Mouse (Mus musculus): ENCODE measurements at regions not wholly inside any gene's neighbourhood (a gene's known extent, or its start where the extent isn't known, plus 50 kb on each side); places are given as distances from the start of the nearest gene placed in this dataset.

DNA sequence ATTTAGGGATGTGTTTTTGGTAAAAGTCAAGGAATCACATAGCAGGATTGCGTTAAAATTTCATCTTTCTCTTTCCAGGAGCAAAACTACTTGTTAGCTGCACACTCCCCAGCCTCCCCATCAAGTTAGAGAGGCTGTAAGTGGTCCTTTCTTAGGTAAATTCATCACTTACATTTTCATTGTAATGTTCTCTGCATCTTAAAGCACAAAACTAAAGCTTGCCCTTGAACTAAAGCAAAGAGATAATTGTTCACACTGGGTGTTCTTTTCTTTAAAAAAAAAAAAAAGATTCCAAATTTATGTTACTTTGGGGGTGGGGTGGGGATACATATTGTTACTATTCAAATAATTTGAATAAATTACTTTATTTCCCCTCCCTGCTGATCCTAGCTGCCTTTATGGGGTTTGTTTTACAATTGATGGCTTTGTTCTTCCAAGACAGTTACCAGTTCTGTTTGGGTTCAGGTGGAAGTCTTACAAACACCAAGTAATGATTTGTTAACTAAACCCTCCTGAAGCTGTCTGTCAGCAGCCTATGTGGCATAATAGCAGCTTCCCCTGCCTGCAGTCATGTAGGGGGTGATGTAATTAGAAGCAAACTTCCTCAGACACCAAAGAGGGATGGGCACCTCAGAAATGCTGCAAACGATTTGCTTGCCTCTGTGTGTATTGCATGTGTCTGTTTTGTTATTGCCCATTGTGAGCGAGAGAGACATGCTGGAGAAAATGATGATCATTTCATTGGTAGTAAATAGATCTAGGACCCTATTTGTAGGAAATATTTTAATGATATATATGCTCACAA, 141.0 kb upstream of the Gm765 start:
- Histone ChIP-seq H3K27ac (ENCODE audit: control insufficient read depth, insufficient read depth, low read depth, low read length) (no peak overlapping the region), H3K4me1 (ENCODE audit: control insufficient read depth, insufficient read depth, low read length) (no peaks in the 10 kb centered on the region), H3K36me3 (ENCODE audit: control insufficient read depth, insufficient read depth, low read length) (no peaks in the 10 kb centered on the region), H3K4me3 (ENCODE audit: control insufficient read depth, low read depth, low read length) (no peak overlapping the region), H3K27me3 (ENCODE audit: control insufficient read depth, insufficient read depth, low read length) (no peaks in the 10 kb centered on the region)
- TF ChIP-seq CTCF (IDR thresholded peaks at IDR 0.05; ENCODE audit: control insufficient read depth, insufficient read depth, insufficient replicate concordance, low read depth, low read length) (no peak), POLR2A (IDR thresholded peaks at IDR 0.05; ENCODE audit: control insufficient read depth, low read depth, low read length) (no peak)

DNA sequence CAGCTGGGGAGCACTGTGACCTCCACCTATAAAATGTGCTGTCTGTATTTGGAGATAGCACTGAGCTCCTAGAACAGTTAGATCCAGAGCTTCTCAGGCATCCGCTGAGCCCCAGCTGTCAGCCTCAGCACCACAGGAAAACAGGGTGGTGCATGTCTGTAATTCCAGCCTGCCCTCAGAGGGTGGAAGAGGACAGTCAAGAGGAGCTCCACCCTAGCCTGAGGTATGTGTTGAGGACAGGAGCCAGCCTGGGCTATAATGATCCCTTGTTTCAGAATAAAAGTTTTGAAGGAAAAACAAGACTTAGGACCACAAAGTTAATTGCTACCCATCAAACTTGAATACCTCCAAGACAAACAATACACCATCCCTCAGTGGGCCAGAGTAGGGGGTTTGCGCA, 139.8 kb upstream of the Gm765 start:
- no peak for TF ChIP-seq POLR2A (IDR thresholded peaks at IDR 0.05; ENCODE audit: control insufficient read depth, low read depth, low read length)
- no peak for TF ChIP-seq CTCF (IDR thresholded peaks at IDR 0.05; ENCODE audit: control insufficient read depth, insufficient read depth, insufficient replicate concordance, low read depth, low read length)
- Histone ChIP-seq H3K4me3 (ENCODE audit: control insufficient read depth, low read depth, low read length) (no peak overlapping the region), H3K4me1 (ENCODE audit: control insufficient read depth, insufficient read depth, low read length) (no peaks in the 10 kb centered on the region)

DNA sequence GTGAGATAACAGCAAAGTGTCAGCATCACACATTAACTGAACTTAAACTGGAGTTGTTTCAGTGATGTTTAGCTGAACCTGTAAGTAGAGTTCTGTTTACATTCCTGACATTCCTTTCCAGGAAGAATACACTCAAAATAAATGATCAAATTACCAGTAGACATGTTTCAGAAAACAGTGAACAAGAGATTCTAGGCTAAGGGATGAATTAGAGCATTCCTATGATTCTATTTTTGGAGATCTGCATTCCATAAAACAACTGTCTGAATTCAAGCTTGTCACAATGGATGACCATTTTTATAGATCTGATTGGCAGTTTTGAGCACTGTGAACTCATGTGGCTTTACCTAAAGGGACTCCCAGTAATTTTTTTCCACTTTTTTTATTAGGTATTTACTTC, 125.0 kb upstream of the Gm765 start:
- no peak overlapping the region for H3K4me3 ChIP-seq (ENCODE audit: control insufficient read depth, low read depth, low read length)
- no peak overlapping the region for H3K27ac ChIP-seq (ENCODE audit: control insufficient read depth, insufficient read depth, low read depth, low read length)
- no peak for TF ChIP-seq POLR2A (IDR thresholded peaks at IDR 0.05; ENCODE audit: control insufficient read depth, low read depth, low read length)
- TF ChIP-seq CTCF (IDR thresholded peaks at IDR 0.05; ENCODE audit: control insufficient read depth, insufficient read depth, insufficient replicate concordance, low read depth, low read length), result no peak
- no peaks in the 10 kb centered on the region for H3K27me3 ChIP-seq (ENCODE audit: control insufficient read depth, insufficient read depth, low read length)
- H3K36me3 ChIP-seq (ENCODE audit: control insufficient read depth, insufficient read depth, low read length), result no peaks in the 10 kb centered on the region
- H3K4me1 ChIP-seq (ENCODE audit: control insufficient read depth, insufficient read depth, low read length), result no peaks in the 10 kb centered on the region

More for the DNA sequence above, 139.8 kb upstream of the Gm765 start:
- Histone ChIP-seq H3K36me3 (ENCODE audit: control insufficient read depth, insufficient read depth, low read length) (no peaks in the 10 kb centered on the region), H3K27ac (ENCODE audit: control insufficient read depth, insufficient read depth, low read depth, low read length) (no peak overlapping the region), H3K27me3 (ENCODE audit: control insufficient read depth, insufficient read depth, low read length) (no peaks in the 10 kb centered on the region)

DNA sequence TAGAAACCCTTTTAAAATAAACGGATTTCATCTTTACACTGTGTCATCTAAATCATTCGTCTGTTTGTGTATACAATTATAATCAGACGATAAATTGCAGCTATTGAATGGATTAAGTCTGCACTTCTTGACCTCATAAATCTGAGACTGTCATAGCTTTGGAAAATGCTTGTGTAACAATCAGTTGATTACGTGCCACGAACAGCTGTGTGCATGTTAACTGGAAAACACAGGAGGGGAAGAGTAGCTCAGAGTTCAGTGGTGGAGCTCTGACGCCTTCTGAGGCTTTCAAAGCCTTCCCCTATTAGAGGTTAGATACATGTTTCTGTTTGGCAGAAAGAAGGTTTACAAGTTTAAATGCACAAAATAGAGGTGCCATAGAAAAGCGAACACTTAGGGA, 109.7 kb upstream of the Gm765 start:
- no peaks in the 10 kb centered on the region for H3K36me3 ChIP-seq (ENCODE audit: control insufficient read depth, insufficient read depth, low read length)
- no peaks in the 10 kb centered on the region for H3K27me3 ChIP-seq (ENCODE audit: control insufficient read depth, insufficient read depth, low read length)

DNA sequence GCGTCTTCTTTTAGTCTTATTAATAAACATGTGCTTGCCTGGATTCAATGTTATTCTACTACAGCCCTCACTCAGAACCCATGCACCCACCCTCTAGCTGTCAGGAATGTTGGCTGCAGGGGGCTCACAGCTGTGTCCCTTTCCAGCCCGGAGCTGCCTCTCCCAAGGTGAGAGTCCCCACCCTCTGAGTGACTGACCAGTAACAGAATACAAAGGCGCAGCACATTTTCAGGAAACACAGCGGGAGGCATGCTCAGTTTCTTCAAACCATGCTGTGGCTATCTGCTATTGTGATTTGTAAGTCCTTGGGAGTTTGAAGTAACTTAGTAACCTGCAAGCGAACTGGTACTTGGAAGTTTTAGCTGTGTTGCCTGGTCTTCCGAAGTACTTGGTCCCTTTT, 93.1 kb upstream of the Gm765 start:
- no peak for TF ChIP-seq CTCF (IDR thresholded peaks at IDR 0.05; ENCODE audit: control insufficient read depth, insufficient read depth, insufficient replicate concordance, low read depth, low read length)
- TF ChIP-seq POLR2A (IDR thresholded peaks at IDR 0.05; ENCODE audit: control insufficient read depth, low read depth, low read length), result no peak
- no peaks in the 10 kb centered on the region for H3K27me3 ChIP-seq (ENCODE audit: control insufficient read depth, insufficient read depth, low read length)

More for the DNA sequence above, 109.7 kb upstream of the Gm765 start:
- Histone ChIP-seq H3K4me1 (ENCODE audit: control insufficient read depth, insufficient read depth, low read length) (no peaks in the 10 kb centered on the region), H3K27ac (ENCODE audit: control insufficient read depth, insufficient read depth, low read depth, low read length) (no peak overlapping the region), H3K4me3 (ENCODE audit: control insufficient read depth, low read depth, low read length) (no peak overlapping the region)
- no peak for TF ChIP-seq POLR2A (IDR thresholded peaks at IDR 0.05; ENCODE audit: control insufficient read depth, low read depth, low read length)
- no peak for TF ChIP-seq CTCF (IDR thresholded peaks at IDR 0.05; ENCODE audit: control insufficient read depth, insufficient read depth, insufficient replicate concordance, low read depth, low read length)

DNA sequence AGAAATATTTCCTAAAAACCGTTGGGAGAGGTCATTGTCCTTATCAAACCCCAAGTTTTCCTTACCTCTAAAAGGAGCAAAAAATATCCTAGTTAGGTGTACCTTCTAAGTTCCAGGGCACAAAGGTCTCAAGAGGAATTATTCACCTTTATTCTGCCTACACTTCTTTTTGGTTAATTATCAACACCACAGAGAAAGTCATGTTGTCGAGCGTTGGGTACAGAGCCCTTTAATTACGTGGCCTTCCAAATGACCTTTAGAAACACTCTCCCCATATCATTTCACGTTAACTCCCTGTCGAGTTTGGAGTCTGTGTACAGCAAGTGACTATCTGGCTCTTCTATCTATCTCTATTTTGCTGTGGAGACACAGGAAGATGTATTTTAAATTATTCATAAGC, 90.7 kb upstream of the Gm765 start:
- no peaks in the 10 kb centered on the region for H3K27me3 ChIP-seq (ENCODE audit: control insufficient read depth, insufficient read depth, low read length)
- H3K4me1 ChIP-seq (ENCODE audit: control insufficient read depth, insufficient read depth, low read length), result no peaks in the 10 kb centered on the region
- H3K36me3 ChIP-seq (ENCODE audit: control insufficient read depth, insufficient read depth, low read length), result no peaks in the 10 kb centered on the region
- TF ChIP-seq POLR2A (IDR thresholded peaks at IDR 0.05; ENCODE audit: control insufficient read depth, low read depth, low read length) (no peak), CTCF (IDR thresholded peaks at IDR 0.05; ENCODE audit: control insufficient read depth, insufficient read depth, insufficient replicate concordance, low read depth, low read length) (no peak)
- no peak overlapping the region for H3K27ac ChIP-seq (ENCODE audit: control insufficient read depth, insufficient read depth, low read depth, low read length)
- H3K4me3 ChIP-seq (ENCODE audit: control insufficient read depth, low read depth, low read length), result no peak overlapping the region

More for the DNA sequence above, 93.1 kb upstream of the Gm765 start:
- Histone ChIP-seq H3K36me3 (ENCODE audit: control insufficient read depth, insufficient read depth, low read length) (no peaks in the 10 kb centered on the region), H3K4me1 (ENCODE audit: control insufficient read depth, insufficient read depth, low read length) (no peaks in the 10 kb centered on the region), H3K27ac (ENCODE audit: control insufficient read depth, insufficient read depth, low read depth, low read length) (no peak overlapping the region), H3K4me3 (ENCODE audit: control insufficient read depth, low read depth, low read length) (no peak overlapping the region)

DNA sequence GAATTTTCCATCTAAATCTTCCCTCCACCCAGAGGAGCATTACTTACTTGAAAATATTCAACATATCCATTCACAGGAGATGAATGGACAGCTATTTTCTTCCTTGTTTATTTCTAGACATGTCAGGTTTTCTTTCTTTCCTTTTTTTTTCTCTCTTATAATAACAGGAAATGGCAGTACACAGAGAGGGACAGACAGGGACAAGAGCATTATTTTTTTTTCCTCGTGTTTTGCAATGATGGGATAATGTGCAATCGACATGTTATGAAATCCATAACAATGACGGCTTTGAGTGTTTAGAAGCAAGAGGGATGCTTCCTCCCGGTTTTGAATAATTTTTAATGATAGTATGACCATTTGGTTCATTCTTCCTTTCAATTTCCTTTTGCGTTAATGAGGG, 86.6 kb upstream of the Gm765 start:
- Histone ChIP-seq H3K36me3 (ENCODE audit: control insufficient read depth, insufficient read depth, low read length) (no peaks in the 10 kb centered on the region), H3K4me3 (ENCODE audit: control insufficient read depth, low read depth, low read length) (no peak overlapping the region), H3K27me3 (ENCODE audit: control insufficient read depth, insufficient read depth, low read length) (no peaks in the 10 kb centered on the region), H3K27ac (ENCODE audit: control insufficient read depth, insufficient read depth, low read depth, low read length) (no peak overlapping the region), H3K4me1 (ENCODE audit: control insufficient read depth, insufficient read depth, low read length) (no peaks in the 10 kb centered on the region)
- TF ChIP-seq CTCF (IDR thresholded peaks at IDR 0.05; ENCODE audit: control insufficient read depth, insufficient read depth, insufficient replicate concordance, low read depth, low read length) (no peak), POLR2A (IDR thresholded peaks at IDR 0.05; ENCODE audit: control insufficient read depth, low read depth, low read length) (no peak)

All from testis, adult 2 months (tissue).